Mouse (Mus musculus): ENCODE measurements around the gene Arhgef1.

GRCm38 (mm10) chr7:24886308-24886633, 16.4 kb upstream of the Arhgef1 start:
- TF ChIP-seq CTCF (IDR thresholded peaks at IDR 0.05; ENCODE audit: low read depth) (no peak), EP300 (IDR thresholded peaks at IDR 0.05; ENCODE audit: low read depth) (no peak)
